Mouse (Mus musculus) left cerebral cortex, postnatal 14 days (tissue): ENCODE measurements around the gene Gm38431. TPM values are rescaled to one million over a fixed set of nuclear protein-coding genes. Genes with fewer than 3 reads are reported as not detected.
"Not testable (repeated sequence)": the region's sequence is repeated elsewhere in the genome, so short reads cannot be mapped to it uniquely, and the experiment has no call there.

Experiments
- DNase-seq, 2 experiments: peaks; one replicate each; pipeline ENCODE4 v3.0.0; 2021 to 2022; ENCODE audit warnings: low spot score in 2 of 2, mixed read lengths in 1 of 2
- intact Hi-C: fragments of 180-260 bp; cut with DNase I; formaldehyde crosslinking; loops from one replicate; pipeline ENCODE4 v1.15.1; 2025
- total RNA-seq, 2 experiments: library from RNA; stranded (reverse); gene quantifications; 2 replicates each; pipeline ENCODE4 v1.2.3; 2021

The Gm38431 gene
- total RNA-seq, 2 experiments from 2014 or later: 1.8 to 2.6 TPM

GRCm38 (mm10) chr9:21067006-21067684, 24.7 kb downstream of the Gm38431 start, which contains the start of gene Zglp1:
Gene Zglp1, minus strand, starts transcription at chr9:21067093.
- no peak for DNase-seq
- intact Hi-C loops: no loop called here

GRCm38 (mm10) chr9:21062928-21063327, 28.9 kb downstream of the Gm38431 start:
- intact Hi-C loops: no loop called here
- peak; percentile 70 to 86 for DNase-seq

GRCm38 (mm10) chr9:21051578-21051977, 40.2 kb downstream of the Gm38431 start:
- intact Hi-C loops: no loop called here
- no peak for DNase-seq

GRCm38 (mm10) chr9:21045235-21045634, 46.6 kb downstream of the Gm38431 start:
- intact Hi-C loops: no loop called here
- DNase-seq: no peak

GRCm38 (mm10) chr9:21044785-21045184, 47.0 kb downstream of the Gm38431 start:
- intact Hi-C loops, DNase-seq: not testable (repeated sequence)

- no peak for DNase-seq
- intact Hi-C loops: no loop called here
Measured at GRCm38 (mm10) chr9:21043563-21043962, 48.2 kb downstream of the Gm38431 start.

GRCm38 (mm10) chr9:21041308-21041707, 50.5 kb downstream of the Gm38431 start:
- intact Hi-C loops: no loop called here
- DNase-seq: peak; percentile 80 to 93

- intact Hi-C loops: no loop called here
Measured at GRCm38 (mm10) chr9:21039779-21040178, 52.0 kb downstream of the Gm38431 start.

GRCm38 (mm10) chr9:21037481-21037891, 54.3 kb downstream of the Gm38431 start:
- no peak for DNase-seq
- intact Hi-C loops: no loop called here

More at GRCm38 (mm10) chr9:21039779-21040178, 52.0 kb downstream of the Gm38431 start:
- DNase-seq: no peak

GRCm38 (mm10) chr9:21036666-21037065, 55.1 kb downstream of the Gm38431 start:
- intact Hi-C loops: no loop called here
- DNase-seq: no peak

GRCm38 (mm10) chr9:21036161-21036560, 55.6 kb downstream of the Gm38431 start:
- intact Hi-C loops: no loop called here
- DNase-seq: no peak

- intact Hi-C loops: no loop called here
- no peak for DNase-seq
Measured at GRCm38 (mm10) chr9:21035586-21035985, 56.2 kb downstream of the Gm38431 start.

- DNase-seq: no peak
- intact Hi-C loops: loop anchor here (5.0 kb wide), 2 partner anchors 58 to 103 kb away; partner anchors contain the start of genes Gm38431 and Raver1
Measured at GRCm38 (mm10) chr9:21034481-21035085, 57.2 kb downstream of the Gm38431 start.

- intact Hi-C loops: loop anchor here (2.0 to 5.0 kb wide), 3 partner anchors 40 to 104 kb away; partner anchors contain the start of genes Fdx1l, Gm38431, Gm49373 and Raver1
- peak; percentile 76 to 77 for DNase-seq
Measured at GRCm38 (mm10) chr9:21033136-21033535, 58.7 kb downstream of the Gm38431 start.

GRCm38 (mm10) chr9:21032491-21032890, 59.3 kb downstream of the Gm38431 start:
- intact Hi-C loops: loop anchor here (2.0 to 5.0 kb wide), 3 partner anchors 40 to 105 kb away; partner anchors contain the start of genes Fdx1l, Gm38431, Gm49373 and Raver1
- no peak for DNase-seq

- intact Hi-C loops: loop anchor here (2.0 to 5.0 kb wide), 3 partner anchors 41 to 105 kb away; partner anchors contain the start of genes Fdx1l, Gm38431, Gm49373 and Raver1
- peak; percentile 87 to 91 for DNase-seq
Measured at GRCm38 (mm10) chr9:21031896-21032351, 59.9 kb downstream of the Gm38431 start, which contains the start of gene Icam5. Gene Icam5, plus strand, starts transcription at chr9:21032073.

- DNase-seq: peak; percentile 84 to 93
- intact Hi-C loops: loop anchor here (5.0 kb wide), 2 partner anchors 61 to 106 kb away; partner anchors contain the start of genes Gm38431 and Raver1
Measured at GRCm38 (mm10) chr9:21031251-21031895, 60.4 kb downstream of the Gm38431 start.

- peak; percentile 86 to 92 for DNase-seq
- intact Hi-C loops: loop anchor here (5.0 kb wide), 2 partner anchors 61 to 106 kb away; partner anchors contain the start of genes Gm38431 and Raver1
Measured at GRCm38 (mm10) chr9:21030781-21031250, 61.0 kb downstream of the Gm38431 start.

GRCm38 (mm10) chr9:21030055-21030600, 61.7 kb downstream of the Gm38431 start:
- intact Hi-C loops: loop anchor here (5.0 kb wide), 2 partner anchors 62 to 107 kb away; partner anchors contain the start of genes Gm38431 and Raver1

More at GRCm38 (mm10) chr9:21030055-21030600, 61.7 kb downstream of the Gm38431 start:
- DNase-seq: no peak
